Mouse (Mus musculus): Measurements from ENCODE around the gene Agtr1a. TPM values are rescaled to one million over a fixed set of nuclear protein-coding genes. Genes with fewer than 3 reads are reported as not detected.

Gene Agtr1a
- polyA plus RNA-seq, 1 experiment from 2014 or later: 2.0 TPM

DNA sequence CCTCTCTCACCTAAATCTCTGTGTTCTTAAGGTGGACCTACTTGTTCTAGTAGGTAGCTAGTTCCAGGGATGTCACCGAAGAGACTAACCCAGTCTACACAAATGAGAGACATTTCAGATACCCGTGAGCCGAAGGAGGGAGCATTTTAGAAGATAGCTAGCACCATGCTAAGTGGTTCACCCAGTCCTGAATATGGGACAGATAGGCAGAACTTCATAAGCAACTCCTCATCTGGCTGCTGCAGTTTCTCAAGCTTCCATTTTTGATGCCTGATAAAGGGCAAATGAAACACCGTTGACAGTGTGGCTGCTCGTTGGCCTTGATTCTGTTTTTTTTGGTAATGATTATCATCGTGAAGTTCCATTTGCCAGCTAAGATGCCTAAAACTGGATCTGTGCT, 25.8 kb downstream of the Agtr1a start:
- ATAC-seq (ENCODE audit: insufficient read depth): no peak

DNA sequence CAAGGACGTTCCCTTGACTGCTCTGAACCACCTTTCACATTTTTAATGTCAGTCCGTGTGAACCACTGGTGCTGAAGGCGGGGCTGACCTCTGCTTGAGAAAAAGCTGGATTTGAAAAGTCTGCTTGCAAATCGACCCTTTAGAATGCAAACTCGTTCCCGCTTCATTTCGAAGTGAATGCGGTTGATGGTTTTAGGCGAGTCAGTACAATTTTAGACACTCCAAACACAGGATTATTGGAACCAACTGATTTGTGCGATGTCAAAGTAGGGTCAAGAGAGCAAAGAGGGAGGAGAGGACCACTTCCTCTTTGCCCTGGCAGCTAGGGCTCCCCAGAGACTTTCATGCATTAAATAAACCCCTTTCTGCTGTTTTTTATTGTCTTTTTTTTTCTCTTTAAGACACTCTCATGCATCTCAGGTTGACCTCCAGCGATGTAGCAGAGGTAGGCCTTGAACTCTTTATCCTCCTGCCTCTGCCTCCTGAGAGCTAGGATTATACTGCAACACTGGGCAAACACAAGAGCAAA, 27.9 kb downstream of the Agtr1a start:
- no peak overlapping the region for H3K4me3 ChIP-seq (ENCODE audit: low read depth, low read length)
- H3K4me2 ChIP-seq: no peak overlapping the region
- 74% methylated on average over 11 of the region's 11 CpGs for WGBS
- DNase-seq: no peak
- H3K9ac ChIP-seq: no peak overlapping the region
- TF ChIP-seq CTCF (IDR thresholded peaks at IDR 0.05; ENCODE audit: low read depth): no peak
- no peaks in the 10 kb centered on the region for H3K36me3 ChIP-seq (ENCODE audit: insufficient read depth)
- no peaks in the 10 kb centered on the region for H3K27me3 ChIP-seq (ENCODE audit: insufficient read depth, low read length)
- no peak overlapping the region for H3K27ac ChIP-seq (ENCODE audit: low read depth)
- no peak for ATAC-seq (ENCODE audit: insufficient read depth)
- no peaks in the 10 kb centered on the region for H3K9me3 ChIP-seq (ENCODE audit: low read depth, low read length)
- H3K4me1 ChIP-seq (ENCODE audit: insufficient read depth): no peaks in the 10 kb centered on the region

More for the DNA sequence above, 25.8 kb downstream of the Agtr1a start:
- no peak overlapping the region for H3K9ac ChIP-seq
- H3K27me3 ChIP-seq (ENCODE audit: insufficient read depth, low read length): no peaks in the 10 kb centered on the region
- no peaks in the 10 kb centered on the region for H3K4me1 ChIP-seq (ENCODE audit: insufficient read depth)
- H3K4me3 ChIP-seq (ENCODE audit: low read depth, low read length): no peak overlapping the region
- H3K27ac ChIP-seq (ENCODE audit: low read depth): no peak overlapping the region
- TF ChIP-seq CTCF (IDR thresholded peaks at IDR 0.05; ENCODE audit: low read depth): no peak
- DNase-seq: no peak
- H3K4me2 ChIP-seq: no peak overlapping the region
- WGBS: 85% methylated on average over 6 of the region's 6 CpGs
- no peaks in the 10 kb centered on the region for H3K36me3 ChIP-seq (ENCODE audit: insufficient read depth)
- H3K9me3 ChIP-seq (ENCODE audit: low read depth, low read length): no peaks in the 10 kb centered on the region

DNA sequence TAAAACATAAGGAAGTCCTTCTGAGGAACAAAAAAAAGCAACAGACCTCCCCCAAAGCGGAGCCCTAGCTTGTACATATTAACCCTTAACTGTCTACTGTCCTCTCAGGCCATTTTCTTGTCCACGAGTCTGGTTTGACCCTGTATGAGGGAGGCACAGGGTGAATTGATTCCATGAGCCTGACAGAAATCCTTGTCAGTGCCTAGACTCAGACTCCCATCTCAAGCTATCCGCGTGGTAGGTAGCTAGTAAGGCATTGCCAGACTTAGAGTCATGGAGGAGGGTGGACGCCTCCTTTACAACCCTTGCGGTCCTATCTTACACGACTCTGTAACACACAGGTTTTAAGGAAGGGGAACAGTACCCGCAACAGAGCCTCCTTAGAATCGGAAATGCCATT, 28.5 kb downstream of the Agtr1a start:
- Histone ChIP-seq H3K9me3 (ENCODE audit: low read depth, low read length) (no peaks in the 10 kb centered on the region), H3K4me3 (ENCODE audit: low read depth, low read length) (no peak overlapping the region), H3K27ac (ENCODE audit: low read depth) (no peak overlapping the region), H3K9ac (no peak overlapping the region), H3K4me2 (no peak overlapping the region), H3K36me3 (ENCODE audit: insufficient read depth) (no peaks in the 10 kb centered on the region), H3K4me1 (ENCODE audit: insufficient read depth) (no peaks in the 10 kb centered on the region), H3K27me3 (ENCODE audit: insufficient read depth, low read length) (no peaks in the 10 kb centered on the region)
- DNase-seq (no peak), ATAC-seq (ENCODE audit: insufficient read depth) (no peak)
- no peak for TF ChIP-seq CTCF (IDR thresholded peaks at IDR 0.05; ENCODE audit: low read depth)
- 71% methylated on average over 9 of the region's 9 CpGs for WGBS

DNA sequence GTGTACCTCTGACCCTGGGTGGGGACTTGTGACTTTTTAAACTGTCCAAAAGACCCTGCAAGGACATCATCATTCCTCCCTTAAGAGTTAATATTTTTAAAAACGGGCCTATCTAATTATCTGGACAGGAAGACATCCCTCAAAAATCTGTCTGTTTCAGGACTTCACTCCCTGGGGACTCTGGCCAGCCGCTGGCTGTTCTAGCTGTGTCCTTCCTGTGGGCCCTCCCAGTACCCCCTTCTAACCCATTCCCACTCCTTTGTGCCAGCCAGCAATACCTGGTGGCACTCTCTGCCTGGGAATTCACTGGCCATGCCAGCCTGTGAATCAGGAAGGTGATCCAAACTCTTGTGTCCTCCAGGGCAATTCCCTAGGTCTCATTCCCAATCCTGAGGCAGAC, 29.1 kb downstream of the Agtr1a start:
- no peak for TF ChIP-seq CTCF (IDR thresholded peaks at IDR 0.05; ENCODE audit: low read depth)
- 23% methylated on average over 2 of the region's 2 CpGs for WGBS

DNA sequence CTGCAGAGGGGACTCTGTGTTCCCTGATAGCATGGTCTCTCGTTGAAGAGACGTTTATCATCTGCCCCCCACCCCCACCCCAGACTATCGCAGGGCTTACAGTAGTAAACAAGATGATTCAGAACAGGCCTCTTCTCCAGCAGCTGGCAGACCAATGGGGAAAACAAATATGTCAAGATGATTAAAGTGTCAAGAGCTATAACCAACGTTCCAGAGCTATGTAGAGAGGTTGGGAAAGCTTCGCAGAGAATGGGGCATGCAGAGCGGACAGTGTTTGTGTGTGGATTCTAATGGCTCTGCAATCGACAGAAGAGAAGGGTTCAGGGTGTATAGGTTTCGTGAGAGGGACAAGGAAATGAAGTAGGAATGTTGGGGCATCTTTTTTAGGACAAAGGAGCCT, 31.9 kb downstream of the Agtr1a start:
- H3K4me1 ChIP-seq (ENCODE audit: insufficient read depth): no peaks in the 10 kb centered on the region
- H3K4me3 ChIP-seq (ENCODE audit: low read depth, low read length): no peak overlapping the region
- no peaks in the 10 kb centered on the region for H3K9me3 ChIP-seq (ENCODE audit: low read depth, low read length)
- no peak overlapping the region for H3K27ac ChIP-seq (ENCODE audit: low read depth)
- ATAC-seq (ENCODE audit: insufficient read depth) (no peak), DNase-seq (no peak)
- no peak overlapping the region for H3K4me2 ChIP-seq
- TF ChIP-seq CTCF (IDR thresholded peaks at IDR 0.05; ENCODE audit: low read depth): no peak
- no peaks in the 10 kb centered on the region for H3K36me3 ChIP-seq (ENCODE audit: insufficient read depth)
- 33% methylated on average over 8 of the region's 8 CpGs for WGBS
- no peaks in the 10 kb centered on the region for H3K27me3 ChIP-seq (ENCODE audit: insufficient read depth, low read length)
- H3K9ac ChIP-seq: no peak overlapping the region

More for the DNA sequence above, 29.1 kb downstream of the Agtr1a start:
- H3K9ac ChIP-seq: no peak overlapping the region
- H3K4me2 ChIP-seq: no peak overlapping the region
- no peak overlapping the region for H3K27ac ChIP-seq (ENCODE audit: low read depth)
- DNase-seq (peak; percentile 21), ATAC-seq (ENCODE audit: insufficient read depth) (no peak)
- H3K4me1 ChIP-seq (ENCODE audit: insufficient read depth): no peaks in the 10 kb centered on the region
- H3K27me3 ChIP-seq (ENCODE audit: insufficient read depth, low read length): no peaks in the 10 kb centered on the region
- H3K36me3 ChIP-seq (ENCODE audit: insufficient read depth): no peaks in the 10 kb centered on the region
- H3K4me3 ChIP-seq (ENCODE audit: low read depth, low read length): no peak overlapping the region
- H3K9me3 ChIP-seq (ENCODE audit: low read depth, low read length): no peaks in the 10 kb centered on the region

DNA sequence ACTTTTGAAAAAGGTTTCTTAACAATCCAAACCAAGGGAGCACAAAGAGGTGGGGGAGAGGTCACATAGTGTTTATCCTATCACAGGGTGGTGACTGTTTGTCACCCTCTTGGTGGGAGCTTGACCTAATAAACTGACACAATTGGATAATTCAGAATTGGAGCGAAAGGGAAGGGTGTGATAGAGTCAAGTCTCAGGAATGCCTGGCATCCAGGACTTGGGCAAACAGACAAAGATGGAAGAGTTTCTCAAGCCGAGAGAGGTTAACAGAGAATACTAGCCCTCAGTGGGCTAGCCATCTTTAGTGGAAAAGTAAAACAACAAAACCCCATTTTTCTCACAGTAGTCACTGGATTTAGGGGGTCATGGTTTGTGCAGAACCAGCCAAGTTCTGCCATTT, 32.5 kb downstream of the Agtr1a start:
- Histone ChIP-seq H3K4me2 (no peak overlapping the region), H3K27ac (ENCODE audit: low read depth) (no peak overlapping the region), H3K9ac (no peak overlapping the region), H3K27me3 (ENCODE audit: insufficient read depth, low read length) (no peaks in the 10 kb centered on the region), H3K4me3 (ENCODE audit: low read depth, low read length) (no peak overlapping the region), H3K9me3 (ENCODE audit: low read depth, low read length) (no peaks in the 10 kb centered on the region), H3K36me3 (ENCODE audit: insufficient read depth) (no peaks in the 10 kb centered on the region), H3K4me1 (ENCODE audit: insufficient read depth) (no peaks in the 10 kb centered on the region)
- DNase-seq (no peak), ATAC-seq (ENCODE audit: insufficient read depth) (no peak)
- WGBS: 23% methylated on average over 2 of the region's 2 CpGs
- TF ChIP-seq CTCF (IDR thresholded peaks at IDR 0.05; ENCODE audit: low read depth): no peak

DNA sequence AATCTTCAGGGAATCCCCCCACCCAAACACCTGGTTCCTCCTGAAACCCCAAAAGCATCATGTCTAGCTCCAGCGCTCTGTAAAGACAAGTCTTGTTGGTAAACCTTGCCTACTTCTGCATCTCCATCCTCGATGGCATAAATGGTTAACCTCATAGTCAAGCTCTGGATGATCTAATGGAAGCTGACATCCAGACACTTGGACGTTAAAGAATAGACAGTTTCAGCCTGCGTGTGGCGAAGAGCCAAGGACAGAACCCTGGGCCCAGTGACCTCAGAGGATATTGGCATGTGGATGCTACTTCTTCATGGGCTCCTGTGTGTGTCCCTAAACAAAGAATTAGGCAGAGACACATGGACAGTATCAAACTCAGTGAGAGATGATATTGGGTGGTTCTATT, 42.6 kb downstream of the Agtr1a start:
- no peak overlapping the region for H3K4me3 ChIP-seq (ENCODE audit: low read depth, low read length)
- no peaks in the 10 kb centered on the region for H3K27me3 ChIP-seq (ENCODE audit: insufficient read depth, low read length)
- no peak overlapping the region for H3K4me2 ChIP-seq
- H3K27ac ChIP-seq (ENCODE audit: low read depth): no peak overlapping the region
- ATAC-seq (ENCODE audit: insufficient read depth) (no peak), DNase-seq (no peak)
- H3K9me3 ChIP-seq (ENCODE audit: low read depth, low read length): no peaks in the 10 kb centered on the region
- H3K36me3 ChIP-seq (ENCODE audit: insufficient read depth): no peaks in the 10 kb centered on the region
- H3K9ac ChIP-seq: no peak overlapping the region
- TF ChIP-seq CTCF (IDR thresholded peaks at IDR 0.05; ENCODE audit: low read depth): no peak
- 77% methylated on average over 5 of the region's 5 CpGs for WGBS
- H3K4me1 ChIP-seq (ENCODE audit: insufficient read depth): no peaks in the 10 kb centered on the region

DNA sequence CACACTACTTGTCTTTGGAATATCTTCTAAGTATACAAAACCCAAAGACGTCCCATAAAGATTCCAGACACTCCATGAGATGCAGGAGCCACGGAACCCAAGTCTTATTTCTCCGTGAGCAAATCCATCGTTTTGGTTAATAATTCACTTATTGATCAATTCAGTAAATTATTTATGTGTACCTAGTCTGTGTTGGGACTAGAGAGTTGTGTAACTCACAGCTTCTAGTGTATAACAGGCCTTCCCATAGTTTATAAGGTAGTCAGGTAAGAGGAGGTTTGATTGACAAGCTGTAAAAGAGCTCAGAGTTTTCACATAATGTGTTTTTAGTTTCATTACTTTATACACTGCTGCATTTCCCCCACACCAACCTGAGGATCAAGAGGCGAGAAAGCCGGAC, 48.9 kb downstream of the Agtr1a start:
- Histone ChIP-seq H3K4me1 (ENCODE audit: insufficient read depth) (no peaks in the 10 kb centered on the region), H3K36me3 (ENCODE audit: insufficient read depth) (no peaks in the 10 kb centered on the region), H3K9ac (no peak overlapping the region), H3K27ac (ENCODE audit: low read depth) (no peak overlapping the region), H3K27me3 (ENCODE audit: insufficient read depth, low read length) (no peaks in the 10 kb centered on the region), H3K4me2 (no peak overlapping the region), H3K9me3 (ENCODE audit: low read depth, low read length) (no peaks in the 10 kb centered on the region), H3K4me3 (ENCODE audit: low read depth, low read length) (no peak overlapping the region)
- 82% methylated on average over 6 of the region's 6 CpGs for WGBS
- TF ChIP-seq CTCF (IDR thresholded peaks at IDR 0.05; ENCODE audit: low read depth): no peak
- DNase-seq (no peak), ATAC-seq (ENCODE audit: insufficient read depth) (no peak)

Measured in lung, embryonic 14.5 days (tissue).